Mouse (Mus musculus): ENCODE data around the gene Fat2.
A peak's percentile ranks its signal among the peaks of the same experiment; 100 is the strongest.

The Fat2 gene

DNA sequence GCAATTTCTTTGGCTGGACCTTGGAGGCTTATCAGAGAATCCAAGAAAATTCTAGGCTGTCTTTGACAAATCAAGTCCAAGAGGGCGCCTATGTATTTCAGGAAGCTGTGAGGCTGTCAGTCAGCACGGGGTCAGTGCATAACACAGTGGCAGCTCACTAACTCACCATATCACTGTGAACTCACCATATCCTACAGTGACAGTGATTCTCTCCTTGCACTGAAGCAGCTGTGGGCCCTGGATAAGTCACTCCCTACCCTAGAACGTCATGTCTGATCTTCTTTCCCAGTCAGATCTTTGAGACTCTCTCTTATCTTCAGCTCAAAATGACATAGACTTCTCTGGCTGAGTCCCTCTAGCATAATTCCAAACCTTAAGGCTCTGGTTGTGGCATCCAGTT, 96.9 kb downstream of the Fat2 start:
- no peak for DNase-seq (ENCODE audit: low read depth)

DNA sequence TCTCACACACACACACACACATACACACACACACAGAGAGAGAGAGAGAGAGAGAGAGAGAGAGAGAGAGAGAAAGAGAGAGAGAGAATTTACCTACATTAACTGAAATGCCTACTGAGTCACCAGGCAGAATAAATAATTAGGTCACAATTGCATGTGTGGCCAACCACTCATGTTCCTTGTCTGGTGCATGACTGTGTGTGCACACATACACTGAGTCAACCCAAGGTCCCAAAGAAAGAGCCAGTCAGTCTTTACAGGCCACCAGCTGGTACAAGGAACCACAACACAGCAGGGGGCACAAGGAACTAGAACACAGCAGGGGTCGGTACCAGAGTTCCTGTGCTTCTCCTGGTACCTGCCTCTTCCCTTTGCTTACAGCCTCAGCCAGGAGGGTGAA, 99.5 kb downstream of the Fat2 start:
- no peak for DNase-seq (ENCODE audit: low read depth)

DNA sequence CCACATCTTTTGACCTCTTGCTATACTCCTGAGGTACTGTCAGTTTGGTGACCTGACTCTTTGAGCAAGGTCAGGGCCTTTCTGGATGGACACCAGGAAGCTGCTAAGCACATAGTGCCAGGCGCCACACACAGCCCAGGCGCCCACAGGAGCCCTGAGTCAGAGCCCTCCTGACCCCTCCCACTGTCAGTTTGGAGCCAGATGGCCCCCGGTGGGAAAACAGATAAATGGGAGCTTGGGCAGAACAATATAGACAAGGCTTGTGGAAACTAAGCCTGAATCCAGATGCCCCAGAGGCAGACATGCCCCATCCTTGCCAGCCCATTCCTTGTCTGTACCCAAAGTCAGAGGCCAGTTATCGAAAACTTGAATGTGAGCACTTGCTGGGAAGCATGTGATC, 101.6 kb downstream of the Fat2 start:
- no peak for DNase-seq (ENCODE audit: low read depth)

DNA sequence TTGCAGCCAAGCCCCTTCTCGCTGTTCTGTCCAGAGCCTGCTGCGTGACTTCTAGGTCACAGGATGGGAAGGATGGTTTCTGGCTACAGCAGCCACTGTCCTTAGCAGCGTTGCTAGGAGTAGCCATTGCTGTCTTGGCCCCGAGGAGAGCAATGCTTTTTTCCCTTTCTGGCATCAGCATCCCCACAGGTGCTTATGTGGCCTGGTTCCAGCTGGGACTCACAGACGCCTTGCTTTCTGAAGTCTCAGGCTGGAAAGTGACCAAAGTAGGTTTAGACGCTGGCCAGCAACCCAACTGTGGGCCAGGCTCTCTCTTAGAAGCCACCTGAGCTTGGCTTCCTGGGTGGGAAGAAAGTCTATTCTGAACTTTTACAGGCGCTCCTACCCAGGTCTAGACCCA, 102.1 kb downstream of the Fat2 start:
- no peak for DNase-seq (ENCODE audit: low read depth)

DNA sequence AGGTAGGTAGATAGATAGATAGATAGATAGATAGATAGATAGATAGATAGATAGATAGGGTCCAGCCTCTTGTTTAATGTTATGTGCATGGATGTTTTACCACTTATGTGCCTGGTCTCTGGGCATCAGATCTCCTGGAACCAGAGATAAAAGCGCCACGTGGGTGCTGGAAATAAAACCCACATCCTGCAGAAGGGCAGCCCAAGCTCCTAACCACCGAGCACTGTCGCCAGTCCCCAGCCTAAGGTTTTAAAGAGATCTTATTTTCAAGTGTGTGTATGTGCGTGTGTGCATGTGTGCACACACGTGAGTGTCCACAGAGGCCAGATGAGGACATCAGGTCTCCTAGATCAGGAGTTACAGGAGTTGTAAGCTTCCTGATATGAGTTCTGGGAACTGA, 105.3 kb downstream of the Fat2 start:
- no peak for DNase-seq (ENCODE audit: low read depth)

DNA sequence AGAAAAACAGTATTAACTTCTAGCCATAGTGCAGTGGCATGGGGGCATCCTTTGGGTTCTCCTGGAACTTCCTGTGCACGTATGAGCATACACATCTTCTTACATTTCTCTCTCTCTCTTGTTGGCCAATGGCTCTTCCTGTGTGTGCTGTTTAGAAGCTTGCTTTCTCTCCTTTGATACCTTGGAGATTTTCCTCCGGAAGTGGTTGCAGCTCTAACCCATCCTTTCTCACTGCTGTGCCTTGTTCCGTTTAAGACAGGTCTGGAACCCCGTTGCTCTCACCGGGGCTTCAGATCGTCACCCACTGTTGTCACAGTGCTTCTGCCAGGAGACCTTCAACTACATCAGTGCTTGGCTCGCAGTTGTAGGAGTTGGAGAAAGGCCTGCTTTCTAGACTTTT, 115.1 kb downstream of the Fat2 start:
- DNase-seq (ENCODE audit: low read depth) = no peak

DNA sequence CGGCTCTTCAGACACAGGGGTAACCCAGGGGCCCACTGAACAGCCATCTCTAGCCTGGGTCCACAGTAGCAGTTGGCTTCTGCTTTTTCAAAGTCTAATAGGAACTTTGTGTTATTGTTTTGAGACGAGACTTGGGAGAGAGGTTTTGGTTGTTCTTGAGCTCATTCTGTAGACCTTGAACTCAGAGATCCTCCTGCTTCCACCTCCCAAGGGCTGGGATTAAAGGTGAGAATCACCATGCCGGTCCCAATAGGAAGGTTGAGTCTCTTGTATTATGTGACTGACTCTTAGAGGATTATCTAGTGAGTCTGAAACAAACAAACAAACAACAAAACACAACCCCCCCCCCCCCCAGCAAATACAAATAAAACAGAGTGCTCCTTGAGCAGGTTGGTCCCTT, 117.9 kb downstream of the Fat2 start:
- no peak for DNase-seq (ENCODE audit: low read depth)

DNA sequence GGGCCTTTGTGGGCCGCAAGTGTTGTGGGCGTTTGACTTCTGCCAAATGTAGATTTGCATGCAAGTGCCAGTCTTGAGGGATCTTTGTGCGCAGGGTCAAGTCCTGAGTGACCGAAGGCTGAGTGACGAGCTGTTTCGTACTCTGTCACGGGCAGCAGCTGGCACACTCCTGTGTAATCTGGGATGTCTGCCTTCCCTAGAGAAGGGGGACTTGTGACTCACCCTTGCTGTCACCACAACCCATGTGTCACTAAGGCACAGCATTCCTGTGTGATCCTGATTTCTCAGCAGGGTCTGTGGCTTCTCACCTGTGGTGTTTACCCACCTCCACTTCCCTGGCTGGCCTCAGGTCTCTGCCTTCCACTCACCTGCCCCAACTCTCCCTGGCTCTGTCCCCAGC, 118.5 kb downstream of the Fat2 start:
- no peak for DNase-seq (ENCODE audit: low read depth)

DNA sequence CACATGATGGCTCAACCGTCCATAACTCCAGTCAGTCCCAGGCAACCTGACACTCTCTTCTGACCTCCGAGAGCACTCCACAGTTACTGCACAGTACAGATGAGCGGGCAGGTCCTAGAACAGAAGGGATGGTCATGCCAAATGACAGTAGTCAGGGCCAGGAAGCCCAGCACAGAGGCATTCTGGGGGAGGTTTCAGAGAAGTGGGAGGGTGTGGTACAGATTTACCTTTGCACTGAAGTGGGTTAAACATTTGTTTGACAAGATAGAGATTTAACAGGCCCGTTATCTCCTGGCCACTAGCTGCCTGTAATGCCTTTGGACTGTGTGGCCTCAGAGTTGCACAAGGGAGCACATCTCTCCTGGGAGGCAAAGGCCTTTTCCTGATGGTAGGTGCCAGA, 118.9 kb downstream of the Fat2 start:
- no peak for DNase-seq (ENCODE audit: low read depth)

DNA sequence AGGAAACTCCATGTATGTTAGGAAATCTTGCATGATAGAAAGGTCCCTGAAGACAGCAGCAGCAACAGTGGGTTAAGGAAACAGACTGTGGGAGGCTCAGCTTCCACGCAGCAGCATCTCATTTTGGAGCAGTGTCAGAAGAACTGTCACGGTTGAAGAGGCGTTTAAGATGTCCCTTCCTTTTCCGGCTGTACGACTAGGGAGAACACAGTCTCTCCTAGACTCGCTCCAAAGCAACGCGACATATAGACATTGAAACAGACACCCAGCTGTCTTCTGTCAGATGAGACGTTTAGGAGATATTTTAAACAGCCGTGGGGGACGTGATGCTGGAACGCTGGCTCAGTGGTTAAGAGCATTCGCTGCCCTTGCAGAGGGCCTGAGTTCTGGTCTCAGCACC, 119.5 kb downstream of the Fat2 start:
- no peak for DNase-seq (ENCODE audit: low read depth)

DNA sequence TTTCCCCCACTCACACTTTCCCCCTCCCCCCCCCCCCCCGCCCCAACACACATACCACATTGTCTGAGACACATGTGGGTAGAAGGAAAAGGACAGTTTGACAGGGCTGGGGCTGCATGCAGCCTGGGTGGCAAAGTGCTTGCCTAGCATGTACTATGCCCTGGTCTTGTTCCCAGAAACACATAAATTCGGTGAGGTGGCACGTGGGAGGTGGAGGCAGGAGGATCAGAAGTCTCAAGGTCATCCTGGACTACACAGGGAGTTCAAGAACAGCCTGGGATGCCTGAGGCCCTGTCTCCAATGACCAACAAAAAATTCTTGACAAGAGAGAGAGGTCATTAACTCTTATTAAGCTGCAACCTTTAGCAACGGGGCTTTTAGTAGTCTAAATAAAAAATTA, 120.3 kb downstream of the Fat2 start:
- no peak for DNase-seq (ENCODE audit: low read depth)

DNA sequence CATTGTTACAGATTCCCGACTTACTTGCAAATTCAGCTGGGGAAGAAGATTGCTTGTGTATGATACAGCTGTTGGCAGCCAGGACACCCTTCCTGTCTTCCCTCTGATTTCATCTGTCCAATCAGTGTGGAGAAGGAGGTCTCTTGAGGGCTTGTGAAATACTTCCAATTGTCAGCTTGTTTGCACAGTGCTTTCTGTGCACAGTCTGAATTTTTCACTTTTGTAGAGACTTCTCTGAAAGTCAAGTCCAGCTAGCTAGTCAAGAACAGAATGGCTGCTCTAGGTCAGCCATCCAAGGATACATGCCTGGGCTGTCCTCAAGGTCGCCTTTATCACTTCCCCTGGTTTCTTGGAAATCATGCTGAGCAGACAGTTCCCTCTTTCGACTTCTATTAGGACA, 121.4 kb downstream of the Fat2 start:
- no peak for DNase-seq (ENCODE audit: low read depth)

DNA sequence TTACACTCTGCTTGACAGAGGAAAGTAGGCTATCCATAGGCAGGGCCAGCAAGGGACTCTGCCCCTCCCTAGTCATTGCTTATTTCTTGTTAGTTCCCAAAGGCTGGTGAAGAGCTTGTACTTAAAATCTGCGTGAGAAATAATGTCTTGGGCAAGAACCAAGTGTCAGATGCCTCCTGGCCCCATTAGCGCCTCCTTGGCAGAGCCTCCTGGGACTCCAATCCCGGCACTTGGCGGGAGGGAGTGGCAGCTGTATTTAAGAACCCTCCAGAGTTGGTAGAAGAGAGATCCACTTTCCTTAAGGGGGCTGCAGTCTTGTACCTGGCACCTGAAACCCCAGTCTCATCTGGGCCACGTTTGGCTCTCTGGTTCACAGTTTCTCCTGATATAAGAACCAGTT, 122.2 kb downstream of the Fat2 start:
- DNase-seq (ENCODE audit: low read depth) = no peak

DNA sequence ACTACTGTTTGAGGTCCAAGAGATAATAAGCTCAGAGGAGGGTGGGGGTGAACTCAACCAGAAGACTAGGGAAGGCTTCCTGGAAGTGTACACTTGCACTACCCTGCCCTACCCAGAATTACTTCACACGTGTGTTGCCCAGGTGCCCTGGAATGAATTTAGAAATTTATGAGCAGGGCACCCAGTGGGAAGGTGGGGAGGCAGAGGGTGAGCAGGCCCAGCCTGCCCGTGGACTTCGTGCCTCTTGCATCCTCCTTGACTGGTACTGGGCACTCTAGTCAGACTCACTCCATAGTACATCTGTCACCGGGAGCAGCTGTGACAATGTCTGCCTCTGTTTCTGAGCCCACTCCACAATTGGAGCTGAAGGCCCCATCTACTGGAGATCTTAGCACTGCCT, 122.8 kb downstream of the Fat2 start:
- DNase-seq (ENCODE audit: low read depth) = no peak

DNA sequence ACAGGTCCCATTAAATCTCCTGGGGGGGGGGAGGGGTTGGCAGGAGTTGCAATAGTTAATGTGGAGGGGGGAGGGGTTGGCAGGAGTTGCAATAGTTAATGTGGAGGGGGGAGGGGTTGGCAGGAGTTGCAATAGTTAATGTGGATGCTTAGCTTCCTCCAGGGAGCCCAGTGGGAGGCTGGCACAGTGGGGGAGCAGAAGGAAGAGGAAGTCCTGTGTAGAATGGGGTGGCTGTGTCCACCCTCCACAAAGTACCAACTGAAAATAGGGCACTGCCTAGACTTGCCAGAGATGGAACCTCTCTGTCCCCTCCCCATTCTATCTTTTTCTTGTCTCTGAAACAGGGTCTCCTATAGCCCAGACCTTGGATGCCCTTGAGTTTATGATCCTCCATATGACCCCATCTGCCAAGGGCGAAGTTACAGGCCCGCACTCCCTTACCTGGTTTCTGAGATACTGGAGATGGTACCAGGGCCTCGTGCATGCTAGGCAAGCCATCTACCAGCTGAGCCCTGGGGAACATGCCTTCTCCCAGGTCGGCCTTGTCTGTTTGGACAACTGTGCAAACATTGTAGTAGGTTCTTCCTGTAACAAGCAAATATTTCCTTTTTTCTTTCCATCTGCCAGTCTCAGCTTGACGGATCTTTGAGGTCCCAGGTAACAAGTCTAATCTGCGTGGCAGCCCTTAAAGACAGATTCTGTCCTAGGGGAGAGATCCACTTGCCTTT, 126.6 kb downstream of the Fat2 start:
- no peak for DNase-seq (ENCODE audit: low read depth)

DNA sequence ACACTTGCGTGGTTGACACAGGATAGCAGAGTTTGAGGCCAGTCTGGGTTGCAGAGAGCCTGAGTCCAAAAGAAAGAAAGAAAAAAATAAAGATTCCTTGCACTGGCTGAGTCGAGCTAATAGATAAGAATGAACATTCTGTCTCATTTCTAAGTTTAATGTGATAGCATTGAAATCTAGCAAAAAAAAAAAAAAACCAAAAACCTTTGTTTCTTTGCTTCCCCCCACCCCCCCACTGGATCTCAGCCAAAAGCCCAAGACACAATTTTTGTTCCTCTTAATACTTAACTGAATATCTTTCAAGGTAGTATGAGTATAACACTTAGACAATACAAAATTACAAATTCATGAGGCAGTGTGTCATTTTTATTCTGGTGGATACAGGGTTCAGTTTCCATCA, 127.3 kb downstream of the Fat2 start:
- no peak for DNase-seq (ENCODE audit: low read depth)

DNA sequence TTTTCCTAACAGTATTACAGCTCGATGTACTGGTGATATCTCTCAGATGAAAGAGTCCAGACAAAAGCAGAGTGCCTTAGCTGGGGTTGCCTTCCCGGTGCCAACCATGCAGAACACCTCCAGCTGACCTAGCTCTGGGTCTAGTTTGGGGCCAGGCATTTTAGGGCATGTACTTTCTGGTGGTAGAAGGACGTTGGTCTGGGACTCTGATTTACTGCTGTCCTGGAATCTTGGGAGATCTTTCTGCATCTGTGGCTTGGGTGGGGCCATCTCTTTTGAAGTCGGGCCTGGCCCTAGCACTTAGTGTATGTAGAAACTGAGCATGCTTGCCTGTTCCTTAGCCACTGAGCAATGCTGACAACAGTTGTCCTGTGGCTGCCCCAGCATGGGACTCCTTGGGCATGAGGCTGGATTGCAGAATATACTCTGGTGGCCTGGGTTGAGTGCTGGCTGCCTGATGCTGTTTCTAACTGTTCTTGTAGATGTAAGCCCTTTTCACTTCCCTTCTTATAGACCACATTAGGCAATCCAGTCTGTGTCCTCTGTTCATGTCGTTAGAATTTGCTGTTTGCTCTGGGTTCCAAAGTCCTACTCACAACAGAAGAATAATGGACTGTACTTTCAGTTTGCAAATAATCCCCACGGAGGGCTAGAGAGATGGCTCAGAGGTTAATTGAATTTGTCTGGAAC, 128.2 kb downstream of the Fat2 start:
- DNase-seq (ENCODE audit: low read depth) = no peak

DNA sequence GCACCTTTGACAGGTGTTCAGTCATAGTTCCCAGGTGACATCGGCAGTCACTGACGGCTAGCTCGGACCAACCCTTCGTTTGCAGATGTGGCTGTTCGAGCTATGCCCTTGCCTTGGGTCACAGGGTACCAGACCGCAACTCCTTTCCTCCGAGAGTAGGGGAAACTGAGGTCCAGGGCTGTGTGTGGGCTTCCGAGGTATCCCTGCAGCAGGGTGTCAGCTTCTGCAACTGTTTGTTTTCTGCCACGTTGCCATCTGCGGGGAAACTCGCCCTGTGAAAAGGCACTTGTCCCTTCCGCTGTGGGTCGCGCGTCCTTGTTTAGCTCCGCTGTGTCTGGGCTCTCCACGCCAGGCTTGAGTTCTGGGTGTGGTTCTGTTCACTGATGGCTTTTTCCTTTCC, 131.8 kb downstream of the Fat2 start:
- DNase-seq (ENCODE audit: low read depth) = no peak

DNA sequence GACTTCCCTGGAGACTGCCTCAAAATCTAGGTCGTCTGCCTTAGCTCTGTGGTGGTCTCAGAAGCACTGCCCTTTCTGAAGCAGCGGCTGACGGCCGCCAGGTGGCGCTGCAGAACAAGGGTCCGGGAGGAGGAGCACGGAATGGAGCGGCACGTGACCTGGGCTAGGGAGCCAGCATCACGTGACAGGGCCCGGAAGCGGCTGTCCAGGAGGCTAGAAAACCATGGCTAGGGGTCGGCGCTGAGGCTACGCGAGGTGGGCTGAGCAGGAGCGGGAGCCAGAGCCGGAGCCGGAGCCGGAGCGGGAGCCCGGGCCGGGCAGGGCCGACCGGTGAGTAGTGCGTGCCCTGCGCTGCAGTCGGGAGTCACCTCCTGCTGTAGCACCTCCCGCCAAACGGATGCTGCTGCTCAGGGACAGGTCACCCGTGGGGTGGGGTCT, 132.2 kb downstream of the Fat2 start, which contains the start of gene Slc36a1:
TSS of gene Slc36a1 (plus strand) at position 192 of the 438 bp plus-strand sequence.
- peak; percentile 94 for DNase-seq (ENCODE audit: low read depth)

Measured in c-Kit-positive CD71-negative TER-119-negative erythroid progenitor cells, embryonic 14.5 days (primary cell).